Mouse (Mus musculus) MEL-GATA-1-ER (cell line): Measurements from ENCODE around the gene Aspg.

ENCODE experiments used
- DNase-seq: peaks from one replicate; pipeline ENCODE4 v3.0.0-alpha.2; 2012; ENCODE audit warnings: low read depth; ENCODE audit errors: extremely low read depth

Gene Aspg

GRCm38 (mm10) chr12:112113710-112114109, 7.2 kb downstream of the Aspg start:
- peak; percentile 44 for DNase-seq

GRCm38 (mm10) chr12:112117006-112117405, 10.5 kb downstream of the Aspg start:
- DNase-seq: no peak

GRCm38 (mm10) chr12:112117649-112118048, 11.2 kb downstream of the Aspg start:
- DNase-seq: no peak

GRCm38 (mm10) chr12:112121188-112121587, 14.7 kb downstream of the Aspg start:
- DNase-seq: no peak

- no peak for DNase-seq
These were observed 19.4 kb downstream of the Aspg start for GRCm38 (mm10) chr12:112125903-112126302.

- DNase-seq: no peak
These were observed 20.6 kb downstream of the Aspg start for GRCm38 (mm10) chr12:112126931-112127635.

- DNase-seq: no peak
These were observed 22.0 kb downstream of the Aspg start for GRCm38 (mm10) chr12:112128526-112128925.

GRCm38 (mm10) chr12:112129300-112129856, 22.9 kb downstream of the Aspg start:
- DNase-seq: no peak

- DNase-seq: no peak
These were observed 23.8 kb downstream of the Aspg start for GRCm38 (mm10) chr12:112130161-112130860.

GRCm38 (mm10) chr12:112130957-112131356, 24.5 kb downstream of the Aspg start:
- DNase-seq: no peak

- peak; percentile 46 for DNase-seq
These were observed 33.8 kb downstream of the Aspg start for GRCm38 (mm10) chr12:112140231-112140630.

- peak; percentile 53 for DNase-seq
These were observed 34.3 kb downstream of the Aspg start for GRCm38 (mm10) chr12:112140745-112141144.

- no peak for DNase-seq
These were observed 34.8 kb downstream of the Aspg start for GRCm38 (mm10) chr12:112141300-112141699.

GRCm38 (mm10) chr12:112143116-112143832, 36.8 kb downstream of the Aspg start:
- DNase-seq: no peak

GRCm38 (mm10) chr12:112143833-112144201, 37.3 kb downstream of the Aspg start:
- DNase-seq: no peak

GRCm38 (mm10) chr12:112144377-112145115, 38.1 kb downstream of the Aspg start:
- DNase-seq: no peak

GRCm38 (mm10) chr12:112145211-112145874, 38.9 kb downstream of the Aspg start:
- DNase-seq: peak; percentile 43

- peak; percentile 41 for DNase-seq
These were observed 39.6 kb downstream of the Aspg start, which contains the start of gene Kif26a for GRCm38 (mm10) chr12:112145875-112146651. Kif26a (plus strand) TSS chr12:112146208.

GRCm38 (mm10) chr12:112147365-112147764, 40.9 kb downstream of the Aspg start:
- DNase-seq: no peak

- no peak for DNase-seq
These were observed 43.5 kb downstream of the Aspg start for GRCm38 (mm10) chr12:112150011-112150410.
